Mouse (Mus musculus) induced T-regulatory cell, adult 2 months (primary cell): ENCODE measurements at regions not wholly inside any gene's neighbourhood (a gene's known extent, or its start where the extent isn't known, plus 50 kb on each side); places are given as distances from the start of the nearest gene placed in this dataset.
"Not testable (repeated sequence)": the region's sequence is repeated elsewhere in the genome, so short reads cannot be mapped to it uniquely, and the experiment has no call there.

Experiments used
- DNase-seq: peaks from one replicate; pipeline ENCODE4 v3.0.0-alpha.2; 2012; ENCODE audit warnings: low read depth

DNA sequence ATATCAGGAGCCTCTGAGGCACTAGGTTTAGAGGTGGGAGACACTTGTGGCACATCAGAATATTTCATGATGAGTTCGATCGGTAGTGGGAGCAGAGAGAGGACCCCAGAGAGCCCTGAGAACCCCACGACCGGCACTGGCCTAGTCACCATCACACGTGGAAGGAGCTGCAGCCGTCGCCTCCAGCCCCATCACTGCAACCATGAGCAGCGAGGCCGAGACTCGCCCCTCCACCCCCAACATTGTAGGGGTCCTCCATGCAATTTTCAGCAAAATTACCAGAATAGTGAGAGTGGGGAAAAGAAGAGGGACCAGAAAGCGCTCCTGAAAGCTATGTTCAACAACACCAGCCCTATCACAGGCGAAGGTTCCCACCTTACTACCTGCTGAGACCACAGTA is 297.0 kb downstream of the Edem1 start:
- no peak for DNase-seq

DNA sequence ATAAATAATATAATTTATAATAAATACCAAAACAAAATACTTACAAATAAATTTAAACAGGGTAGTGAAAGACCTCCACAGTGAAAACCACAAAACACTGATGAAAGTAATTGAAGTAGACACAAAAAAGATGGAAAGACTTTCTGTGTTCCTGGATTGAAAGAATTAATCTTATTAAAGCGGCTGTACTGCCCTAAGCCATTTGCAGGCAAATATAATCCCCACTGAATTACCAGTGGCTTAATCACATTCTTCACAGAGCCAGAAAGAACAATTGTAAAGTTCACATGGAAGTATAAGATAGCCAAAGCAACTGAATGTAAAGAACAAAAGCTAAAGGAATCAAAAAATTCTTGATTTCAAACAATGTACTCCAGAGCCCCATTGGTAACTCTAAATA is 298.8 kb downstream of the Edem1 start:
- no peak for DNase-seq

DNA sequence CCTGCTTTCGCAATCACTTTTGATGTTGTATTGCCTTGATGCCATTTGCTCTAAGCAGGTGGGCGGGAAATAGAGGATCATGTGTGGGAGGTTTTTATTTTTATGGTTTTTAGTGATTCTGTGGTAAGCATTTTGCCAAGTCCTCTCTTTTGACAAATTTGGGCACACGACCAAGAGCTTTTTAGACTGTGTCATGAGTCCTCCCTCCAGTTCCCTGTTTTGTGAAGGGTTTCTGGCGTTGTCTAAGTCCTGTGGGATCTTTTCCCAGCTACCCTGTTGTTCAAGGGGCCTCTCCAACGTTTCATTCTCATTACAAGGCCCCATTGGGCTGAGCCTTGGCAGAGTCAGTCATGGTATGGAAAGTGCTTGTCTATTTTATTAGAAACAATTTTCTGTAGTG is 317.7 kb downstream of the Edem1 start:
- DNase-seq: no peak

DNA sequence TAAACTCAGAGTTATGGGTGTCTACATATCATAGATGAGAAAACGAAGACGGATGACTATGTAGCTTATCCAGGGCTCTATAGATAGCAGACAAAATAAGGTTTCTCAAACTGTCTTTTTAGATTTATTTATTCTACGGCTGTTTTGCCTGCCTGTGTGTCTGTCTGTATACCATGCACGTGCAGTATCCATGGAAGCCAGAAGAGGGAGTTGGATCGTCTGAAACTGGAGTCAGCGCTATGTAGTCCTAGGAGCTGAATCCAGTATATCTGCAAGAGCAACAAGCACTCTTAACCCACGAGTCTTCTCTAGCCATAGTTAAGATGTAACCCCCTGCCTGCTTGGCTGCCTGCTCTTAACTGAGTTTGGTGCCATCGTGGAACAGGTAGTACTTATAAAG is 320.6 kb downstream of the Edem1 start:
- no peak for DNase-seq

DNA sequence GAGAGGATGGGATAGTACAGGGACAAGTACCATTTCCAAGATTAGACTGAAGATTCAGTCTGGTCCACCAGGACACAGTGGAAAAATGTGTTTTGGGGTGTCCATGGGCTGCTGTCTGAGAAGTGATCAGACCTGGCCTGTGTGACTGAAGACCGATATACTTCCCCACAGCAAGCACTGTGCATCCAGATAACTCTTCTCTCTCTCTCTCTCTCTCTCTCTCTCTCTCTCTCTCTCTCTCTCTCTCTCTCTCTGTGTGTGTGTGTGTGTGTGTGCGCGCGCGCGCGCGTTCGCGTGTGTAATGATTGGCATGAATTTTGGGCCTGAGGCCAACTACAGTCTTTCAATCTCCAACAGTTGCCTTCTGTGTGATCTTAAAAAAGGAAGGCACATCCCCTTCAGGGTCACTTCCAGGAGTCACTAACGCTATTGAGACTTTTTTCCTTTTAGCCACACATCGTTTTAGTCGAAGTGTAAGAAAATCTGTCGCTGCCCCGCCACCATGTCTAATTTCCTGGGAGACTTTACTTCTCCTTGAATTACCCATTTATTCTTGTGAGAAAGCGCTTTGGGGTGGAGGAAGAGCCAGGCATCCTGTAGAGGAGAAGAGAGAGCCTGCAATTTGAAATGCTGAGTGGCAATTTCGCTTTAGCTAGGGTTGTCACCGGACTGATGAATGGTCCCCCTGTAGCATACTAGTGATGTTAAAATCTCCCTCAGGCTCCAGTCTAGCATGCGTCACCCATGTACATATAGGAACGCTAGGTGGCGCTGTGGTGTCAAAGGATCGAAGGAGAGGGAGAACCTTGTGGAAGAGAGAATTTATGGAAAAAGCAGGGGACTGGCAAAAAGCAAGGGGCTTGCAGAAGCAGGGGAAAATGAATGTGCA is 321.8 kb downstream of the Edem1 start:
- DNase-seq: peak; percentile 44

DNA sequence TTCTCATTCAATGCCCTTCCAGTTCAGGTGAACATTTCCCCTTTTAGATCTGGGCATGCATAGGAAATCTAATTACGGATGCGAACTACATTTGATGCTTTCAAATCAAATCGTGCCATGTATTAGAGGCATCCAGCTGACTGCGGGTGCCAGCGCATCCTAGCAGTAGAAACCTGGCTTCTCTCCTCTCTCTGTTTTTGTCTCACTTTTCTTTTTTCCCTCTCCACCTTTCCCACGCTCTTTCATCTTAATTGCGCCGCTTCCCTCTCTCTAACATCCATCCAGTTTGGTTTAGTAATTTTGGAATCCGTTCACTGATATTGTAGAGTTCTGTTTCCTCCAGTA is 322.4 kb downstream of the Edem1 start:
- DNase-seq: no peak

DNA sequence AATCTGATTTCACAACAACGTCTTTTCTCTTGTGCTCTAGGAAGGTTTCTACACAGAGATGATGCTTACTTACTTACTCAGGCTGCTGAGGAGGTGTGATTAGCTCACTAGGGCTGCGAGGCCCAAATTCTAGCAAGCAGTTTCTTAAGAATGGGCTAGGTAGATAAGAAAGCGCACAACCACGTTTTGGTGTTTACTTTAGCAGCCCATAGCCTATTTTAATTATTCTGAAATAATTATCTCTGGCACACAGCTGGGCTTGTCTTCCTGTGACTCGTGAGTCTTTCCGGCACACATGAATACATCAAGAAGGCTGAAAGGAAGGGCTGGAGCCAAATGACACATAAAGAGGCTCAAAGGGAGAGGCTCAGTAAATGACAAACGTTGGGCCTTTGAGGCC is 325.2 kb downstream of the Edem1 start:
- DNase-seq: no peak

DNA sequence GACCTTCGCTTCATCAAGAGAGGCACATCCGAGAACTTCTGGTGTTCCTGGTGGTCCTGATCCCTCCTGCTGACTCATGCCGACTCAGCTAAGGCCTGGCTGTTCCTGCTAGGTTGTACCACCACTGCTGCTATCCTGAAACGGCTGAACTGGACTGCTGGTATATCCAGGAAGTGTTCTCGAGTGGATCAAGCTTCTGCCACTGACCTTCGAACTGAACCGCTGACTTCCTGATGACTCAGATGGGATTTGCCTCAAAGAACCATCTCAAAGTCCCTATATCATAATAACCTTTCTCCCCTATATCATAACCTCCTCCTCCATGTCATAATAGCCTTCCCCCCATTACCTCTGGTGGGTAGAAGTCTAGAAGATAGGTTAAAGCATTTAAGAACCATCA is 331.1 kb downstream of the Edem1 start:
- no peak for DNase-seq

DNA sequence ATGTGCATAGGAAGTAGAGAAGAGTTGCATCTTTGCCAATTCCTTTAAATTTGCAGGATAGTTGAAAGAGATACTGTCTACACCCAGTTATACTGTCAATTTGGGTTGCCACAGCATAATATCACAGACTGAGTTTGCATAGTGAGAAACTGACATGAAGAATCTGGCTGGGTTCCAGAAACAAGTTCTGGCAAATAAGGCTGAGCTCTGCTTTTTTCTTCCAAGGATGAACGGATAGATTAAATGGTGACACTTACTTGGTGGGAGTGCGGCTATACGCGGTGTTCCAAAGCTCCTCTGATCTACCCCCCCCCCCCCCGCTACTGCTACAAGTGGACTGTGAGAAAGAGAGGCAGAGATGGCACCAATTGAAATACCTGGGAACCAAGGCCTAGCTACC is 339.0 kb downstream of the Edem1 start:
- no peak for DNase-seq

DNA sequence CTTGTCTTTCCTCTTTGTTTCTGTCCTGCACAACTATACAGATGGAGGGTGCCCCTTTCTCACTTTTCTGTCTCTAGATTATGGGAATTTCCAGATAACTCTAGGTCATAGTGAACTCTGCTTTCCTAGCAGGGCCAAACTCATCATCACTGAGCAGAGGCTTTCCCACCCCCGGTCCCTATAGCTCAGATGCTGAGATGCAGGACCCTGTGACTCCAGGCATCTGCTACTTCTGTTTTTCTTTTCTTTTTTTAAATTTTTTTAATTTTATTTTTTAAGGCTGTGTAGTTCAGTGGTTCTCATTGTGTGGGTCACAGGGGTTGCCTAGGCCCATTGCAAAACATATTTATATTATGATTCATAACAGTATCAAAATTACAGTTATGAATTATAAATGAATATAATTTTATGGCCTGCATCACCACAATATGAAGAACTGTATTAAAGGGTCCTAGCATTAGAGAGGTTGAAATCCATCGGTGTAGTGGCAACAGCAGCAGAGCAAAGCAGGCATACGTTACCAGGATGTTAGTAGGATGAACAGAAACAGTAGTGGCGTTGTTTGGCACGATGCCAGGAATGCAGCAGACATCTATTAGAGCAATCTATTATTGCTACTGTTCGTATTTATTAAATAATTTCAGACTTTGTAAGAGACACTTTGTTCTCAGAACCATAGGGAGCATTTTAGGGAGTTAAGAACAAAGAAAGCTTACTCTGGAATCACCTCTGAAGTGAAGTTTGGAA is 343.8 kb downstream of the Edem1 start:
- no peak for DNase-seq

DNA sequence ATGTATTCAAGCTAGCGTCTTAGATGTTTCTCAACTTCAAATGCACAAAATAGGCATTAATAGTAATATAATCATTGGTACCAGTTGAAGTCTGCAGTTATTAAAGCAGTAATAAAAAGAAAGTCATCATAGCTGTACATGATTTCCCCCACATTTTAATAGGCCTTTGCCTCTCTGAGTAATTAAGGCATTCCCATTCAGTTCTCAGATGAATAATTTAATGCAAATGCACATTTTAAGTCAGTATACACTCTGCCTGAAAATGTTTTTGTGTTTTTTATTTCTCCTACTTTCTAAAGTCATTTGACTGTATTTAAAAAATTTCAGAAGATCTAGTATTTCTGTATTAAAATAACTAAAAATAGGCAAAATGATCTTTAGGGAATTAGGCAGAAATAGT is 344.6 kb downstream of the Edem1 start:
- DNase-seq: no peak

DNA sequence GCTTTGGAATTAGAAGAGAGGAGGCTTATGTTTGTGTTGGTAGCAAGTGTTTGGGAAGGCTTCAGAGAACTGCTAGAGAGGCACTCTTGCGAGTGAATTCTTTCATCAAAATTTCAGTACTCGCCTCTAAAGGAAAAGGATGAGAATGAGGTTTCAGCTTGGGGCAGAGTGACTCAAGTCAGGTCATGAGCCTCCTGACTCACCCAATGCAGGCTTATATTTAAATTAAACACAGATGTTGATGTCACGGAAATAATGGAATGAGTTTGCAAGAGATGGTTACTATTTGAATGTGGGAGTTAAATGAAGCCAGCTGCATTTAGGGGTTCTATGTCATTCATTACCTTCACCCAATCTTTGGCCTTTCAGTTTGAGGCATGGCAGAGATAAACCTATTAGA is 348.4 kb downstream of the Edem1 start:
- no peak for DNase-seq

DNA sequence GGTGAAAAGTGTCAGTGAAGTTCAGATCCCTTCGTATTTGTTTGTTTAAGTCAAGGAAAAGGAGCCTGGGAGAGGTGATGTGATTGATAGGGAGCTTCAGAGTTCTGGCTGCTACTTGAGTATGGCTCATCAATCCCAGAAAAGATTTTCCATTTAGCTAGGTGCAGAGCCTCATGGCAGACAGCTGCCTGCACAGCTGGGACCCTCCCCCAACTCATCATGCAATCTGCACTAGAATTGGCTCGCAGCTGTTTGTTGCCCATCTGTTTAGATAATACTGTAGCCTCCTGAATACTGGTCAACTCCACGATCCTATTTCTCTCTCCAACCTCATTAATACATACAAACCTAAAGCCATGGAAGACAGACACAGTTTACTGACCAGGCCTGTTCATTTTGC is 354.4 kb downstream of the Edem1 start:
- DNase-seq: no peak

DNA sequence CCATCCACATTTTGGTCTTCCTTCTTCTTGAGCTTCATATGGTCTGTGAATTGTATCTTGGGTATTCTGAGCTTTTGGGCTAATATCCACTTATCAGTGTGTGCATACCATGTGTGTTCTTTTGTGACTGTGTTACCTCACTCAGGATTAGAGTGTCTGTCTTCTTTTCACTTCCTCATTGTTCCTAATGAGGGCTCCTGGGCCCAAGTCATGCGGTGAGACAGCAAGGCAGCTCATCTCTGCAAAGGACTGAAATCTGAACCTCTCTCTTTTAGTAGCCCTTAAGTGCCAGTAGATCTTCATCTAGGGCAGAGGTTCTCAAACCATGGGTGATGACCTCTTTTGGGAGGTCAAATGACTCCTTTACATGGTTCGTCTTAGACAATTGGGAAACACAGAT is 364.6 kb downstream of the Edem1 start:
- DNase-seq: not testable (repeated sequence)

DNA sequence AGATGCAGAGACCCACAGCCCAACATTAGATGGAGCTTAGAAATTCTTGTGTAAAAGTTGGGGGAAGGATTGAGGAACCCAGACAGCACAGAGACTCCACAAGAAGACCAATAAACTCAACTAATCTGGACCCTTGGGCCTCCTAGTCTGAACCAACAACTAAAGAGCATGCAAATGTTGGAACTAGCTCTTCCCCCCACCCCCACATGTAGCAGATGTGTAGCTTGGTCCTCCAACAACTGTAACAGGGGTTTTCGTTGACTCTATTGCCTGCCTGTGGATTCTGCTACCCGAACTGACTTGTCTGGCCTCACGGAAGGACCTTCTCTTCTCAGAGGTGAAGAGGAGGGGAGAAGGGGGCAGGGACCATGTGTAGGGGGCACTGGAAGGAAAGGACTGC is 365.2 kb downstream of the Edem1 start:
- DNase-seq: no peak

DNA sequence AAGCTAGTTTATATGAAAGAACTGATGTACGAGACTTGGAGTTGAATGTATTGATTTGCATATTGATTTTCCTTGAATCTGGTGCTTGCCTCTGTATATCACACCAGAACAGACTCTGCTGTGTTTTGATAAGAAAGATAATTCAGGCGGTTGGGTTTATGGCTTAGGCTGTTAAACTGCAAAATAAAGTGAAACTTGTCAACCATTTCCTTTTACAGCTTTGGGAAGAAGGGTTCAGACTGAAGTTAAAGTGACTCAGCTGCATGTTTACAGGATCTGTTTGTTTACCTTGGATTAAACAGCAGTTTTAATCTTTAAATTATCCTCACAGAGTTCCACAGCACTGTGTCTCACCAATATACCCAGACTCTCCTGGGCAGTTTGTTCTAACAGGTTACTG is 381.3 kb downstream of the Edem1 start:
- no peak for DNase-seq

DNA sequence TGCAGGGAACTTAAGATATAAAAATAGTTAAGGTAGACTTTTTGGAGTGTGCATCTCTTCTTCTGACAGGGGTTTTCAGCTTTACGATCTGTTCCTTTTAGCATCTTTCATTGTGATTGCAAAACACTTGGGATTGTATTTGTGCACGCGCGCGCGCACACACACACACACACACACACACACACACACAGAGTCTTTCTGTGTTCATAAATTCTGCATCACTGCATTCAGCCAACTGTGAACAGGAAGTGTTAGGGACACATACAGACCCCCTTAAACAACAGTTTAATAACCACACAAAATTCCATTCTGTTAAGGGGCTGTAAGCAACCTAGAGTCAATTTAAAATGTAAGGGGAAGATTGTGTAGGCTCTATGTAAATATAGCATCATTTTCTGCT is 401.9 kb downstream of the Edem1 start:
- no peak for DNase-seq

DNA sequence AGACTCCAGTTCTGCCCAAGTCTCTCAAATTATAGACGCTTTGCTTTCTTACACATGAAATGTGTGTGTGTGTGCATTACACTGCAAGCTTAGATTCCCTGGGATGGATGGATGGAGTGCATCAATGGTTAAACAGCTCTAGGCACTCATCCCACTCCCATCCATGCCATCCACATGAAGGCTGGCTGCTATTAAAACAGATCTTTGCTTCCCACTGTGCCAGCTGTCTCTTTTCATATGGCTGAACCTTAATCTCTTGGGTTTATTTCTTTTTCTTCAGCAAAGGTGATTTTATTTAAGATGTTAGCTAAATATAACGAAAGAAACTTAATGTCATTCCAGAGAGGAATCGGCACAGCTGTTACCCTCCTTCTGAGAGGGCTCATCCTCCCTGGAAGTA is 405.0 kb downstream of the Edem1 start:
- no peak for DNase-seq

DNA sequence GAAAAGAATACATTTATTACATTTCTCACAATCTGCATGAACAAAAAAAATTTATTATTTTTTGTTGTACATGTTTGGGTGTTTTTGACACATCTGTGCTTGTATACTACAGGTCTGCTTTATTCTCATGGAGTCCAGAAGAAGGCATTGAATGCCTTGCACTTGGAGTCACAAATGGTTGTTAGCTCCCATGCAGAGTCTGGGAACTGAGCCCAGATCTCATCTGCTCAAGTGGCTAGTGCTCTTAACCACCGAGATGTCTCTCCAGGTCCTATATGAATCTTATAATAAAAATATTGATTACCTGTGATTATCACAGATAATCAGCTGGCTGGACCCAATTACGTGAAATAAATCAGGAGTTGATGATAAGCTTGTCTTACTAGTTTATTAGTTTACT is 417.2 kb downstream of the Edem1 start:
- DNase-seq: no peak

DNA sequence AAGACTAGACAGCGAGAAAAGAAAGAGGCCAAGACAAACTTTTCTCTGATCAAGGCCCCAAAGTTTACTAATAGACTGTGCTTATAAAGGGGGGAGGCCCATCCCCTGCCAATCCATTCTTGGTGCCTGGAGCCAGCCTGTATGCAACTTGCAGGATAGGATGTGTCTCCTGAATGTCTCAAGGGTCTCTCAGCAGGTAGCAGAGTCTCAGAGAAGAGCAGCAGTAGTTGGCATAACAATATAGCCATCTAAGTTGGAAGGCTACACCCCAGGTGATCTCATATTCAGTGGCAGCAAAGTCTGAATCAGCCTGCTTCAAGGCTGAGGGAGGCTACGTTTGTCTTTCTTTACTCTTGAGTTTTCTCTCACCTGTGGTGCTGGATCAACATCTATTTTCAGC is 418.1 kb downstream of the Edem1 start:
- DNase-seq: not testable (repeated sequence)
